12 mouse cellular contexts compared by ENCODE assay signal in genomic region chr1:183510759-183511158, GRCm38 (mm10).
A peak's percentile ranks its signal among the peaks of the same experiment; 100 is the strongest.
DNase-seq lines count a peak whose midpoint lies in the region; ATAC-seq and TF ChIP-seq lines count a peak whose summit lies in the region.
"Had no signal": no experiment of that assay in that cellular context is flagged by ENCODE, and none has a peak within 500 bp of the region (broad histone marks: within the 10 kb centered on the region; RNA-seq: fewer than 3 reads in every experiment).

No protein-coding gene starts in this region.

- no peak overlapping the region for H3K4me3 ChIP-seq in heart, embryonic 11.5 days (ENCODE audit: low read depth, low read length)
- no peak overlapping the region for H3K4me3 ChIP-seq in embryonic facial prominence, embryonic 15.5 days (replicated peaks)
- H3K4me3 ChIP-seq in forebrain, postnatal 0 days (ENCODE audit: low read depth, low read length), result no peak overlapping the region
- no peak overlapping the region for H3K4me3 ChIP-seq in hindbrain, embryonic 10.5 days
- H3K4me3 ChIP-seq: heart, embryonic 13.5 days; limb, embryonic 10.5 days had no signal

- 85% methylated on average over 10 of the region's 10 CpGs for WGBS in heart, embryonic 11.5 days (ENCODE audit: insufficient replicate concordance)
- WGBS in embryonic facial prominence, embryonic 15.5 days, result 59% methylated on average over 10 of the region's 10 CpGs
- WGBS in forebrain, postnatal 0 days, result 88% methylated on average over 10 of the region's 10 CpGs
- 91% methylated on average over 10 of the region's 10 CpGs for WGBS in hindbrain, embryonic 10.5 days

- no peak overlapping the region for H3K9ac ChIP-seq in heart, embryonic 11.5 days (ENCODE audit: low read depth, low read length)
- no peak overlapping the region for H3K9ac ChIP-seq in embryonic facial prominence, embryonic 15.5 days
- H3K9ac ChIP-seq in forebrain, postnatal 0 days, result no peak overlapping the region
- H3K9ac ChIP-seq: heart, embryonic 13.5 days had no signal

- no peaks in the 10 kb centered on the region for H3K9me3 ChIP-seq in heart, embryonic 11.5 days (replicated peaks; ENCODE audit: control insufficient read depth, low read length)
- H3K9me3 ChIP-seq in embryonic facial prominence, embryonic 15.5 days (replicated peaks), result no peaks in the 10 kb centered on the region
- no peaks in the 10 kb centered on the region for H3K9me3 ChIP-seq in forebrain, postnatal 0 days (ENCODE audit: low read length)
- H3K9me3 ChIP-seq in hindbrain, embryonic 10.5 days, result no peaks in the 10 kb centered on the region
- H3K9me3 ChIP-seq: heart, embryonic 13.5 days; limb, embryonic 10.5 days had no signal

- no peaks in the 10 kb centered on the region for H3K27me3 ChIP-seq in heart, embryonic 11.5 days (ENCODE audit: control insufficient read depth, insufficient read depth, low read length)
- H3K27me3 ChIP-seq in embryonic facial prominence, embryonic 15.5 days, result no peaks in the 10 kb centered on the region
- H3K27me3 ChIP-seq in forebrain, postnatal 0 days (ENCODE audit: insufficient read depth, low read length), result no peaks in the 10 kb centered on the region
- H3K27me3 ChIP-seq in hindbrain, embryonic 10.5 days (ENCODE audit: insufficient read depth, poor library complexity, severe bottlenecking), result no peaks in the 10 kb centered on the region
- H3K27me3 ChIP-seq: heart, embryonic 13.5 days had no signal

- no peaks in the 10 kb centered on the region for H3K4me1 ChIP-seq in heart, embryonic 11.5 days (ENCODE audit: control insufficient read depth, insufficient read depth, low read length)
- 0 out of 2 replicates have a peak, but pooled peaks cover 3% of the 10 kb centered on the region for H3K4me1 ChIP-seq in embryonic facial prominence, embryonic 15.5 days
- no peaks in the 10 kb centered on the region for H3K4me1 ChIP-seq in forebrain, postnatal 0 days (ENCODE audit: insufficient read depth)
- H3K4me1 ChIP-seq in hindbrain, embryonic 10.5 days (replicated peaks), result no peaks in the 10 kb centered on the region
- H3K4me1 ChIP-seq: heart, embryonic 13.5 days had no signal

- no peak for ATAC-seq in heart, embryonic 11.5 days (replicated peaks; ENCODE audit: insufficient number of reproducible peaks, low FRiP score, low TSS enrichment)
- ATAC-seq in embryonic facial prominence, embryonic 15.5 days (ENCODE audit: insufficient number of reproducible peaks, low FRiP score, low TSS enrichment, low read depth), result no peak
- ATAC-seq in neutrophil, adult 5-6 weeks (ENCODE audit: extremely low read depth, insufficient number of reproducible peaks, low FRiP score, poor library complexity, severe bottlenecking), result 0 out of 2 replicates have a peak, but pooled peaks have one; percentile 44
- ATAC-seq in forebrain, postnatal 0 days, result no peak
- ATAC-seq: activated CD4-positive, CD25-positive, alpha-beta regulatory T cell, adult 4 months; forebrain, embryonic 14.5 days had no signal

- no peak for TF ChIP-seq CTCF in forebrain, postnatal 0 days (IDR thresholded peaks at IDR 0.05; ENCODE audit: low read depth)

- DNase-seq in heart, adult 8-10 months (ENCODE audit: low spot score), result peak; percentile 45
- peak; percentile 30 to 41 for DNase-seq in spleen, postnatal 36 days (ENCODE audit: low spot score in 2 of 2)
- DNase-seq in spleen, postnatal 14 days (ENCODE audit: low spot score in 2 of 2), result no peak
- no peak for DNase-seq in forebrain, postnatal 0 days
- no peak for DNase-seq in hindbrain, embryonic 10.5 days (ENCODE audit: low spot score)

- H3K36me3 ChIP-seq in heart, embryonic 11.5 days (ENCODE audit: control insufficient read depth, insufficient read depth, low read length), result no peaks in the 10 kb centered on the region
- H3K36me3 ChIP-seq in embryonic facial prominence, embryonic 15.5 days, result no peaks in the 10 kb centered on the region
- H3K36me3 ChIP-seq in forebrain, postnatal 0 days (ENCODE audit: insufficient read depth), result no peaks in the 10 kb centered on the region
- H3K36me3 ChIP-seq in hindbrain, embryonic 10.5 days, result no peaks in the 10 kb centered on the region
- H3K36me3 ChIP-seq: heart, embryonic 13.5 days; limb, embryonic 10.5 days had no signal

- H3K4me2 ChIP-seq in heart, embryonic 11.5 days, result no peak overlapping the region
- H3K4me2 ChIP-seq in embryonic facial prominence, embryonic 15.5 days (replicated peaks), result no peak overlapping the region
- no peak overlapping the region for H3K4me2 ChIP-seq in forebrain, postnatal 0 days (ENCODE audit: low read depth)
- H3K4me2 ChIP-seq: heart, embryonic 13.5 days had no signal

- no peak overlapping the region for H3K27ac ChIP-seq in heart, embryonic 11.5 days (ENCODE audit: low read depth, low read length)
- peak overlapping the region; percentile 39; the same call in 1 of the 2 replicates for H3K27ac ChIP-seq in embryonic facial prominence, embryonic 15.5 days (replicated peaks)
- H3K27ac ChIP-seq in forebrain, postnatal 0 days (ENCODE audit: low read depth, low read length), result no peak overlapping the region
- no peak overlapping the region for H3K27ac ChIP-seq in hindbrain, embryonic 10.5 days
- H3K27ac ChIP-seq: heart, embryonic 13.5 days; limb, embryonic 10.5 days had no signal

Comparison
In these comparisons a context has a peak if more than half of its experiments do, and no peak if none do; other contexts are left out.
1. DNase-seq: peak in heart, adult 8-10 months (single experiment) and spleen, postnatal 36 days (2 of 2); none in spleen, postnatal 14 days (0 of 2), forebrain, postnatal 0 days (single experiment) and hindbrain, embryonic 10.5 days (single experiment).